In genomic region chr4:48590862-48591261, GRCm38 (mm10) we compare ENCODE assay signal across 22 mouse cellular contexts. TPM values are rescaled to one million over a fixed set of nuclear protein-coding genes. Genes with fewer than 3 reads are reported as not detected.
DNase-seq lines count a peak whose midpoint lies in the region; ATAC-seq and TF ChIP-seq lines count a peak whose summit lies in the region.
"Had no signal": no experiment of that assay in that cellular context is flagged by ENCODE, and none has a peak within 500 bp of the region (broad histone marks: within the 10 kb centered on the region; RNA-seq: fewer than 3 reads in every experiment).

No protein-coding gene starts in this region.

- no peaks in the 10 kb centered on the region for H3K36me3 ChIP-seq in lung, embryonic 14.5 days (ENCODE audit: insufficient read depth)
- H3K36me3 ChIP-seq in lung, postnatal 0 days (ENCODE audit: insufficient read depth, low read length), result no peaks in the 10 kb centered on the region
- H3K36me3 ChIP-seq: embryonic facial prominence, embryonic 15.5 days had no signal

- TF ChIP-seq EP300 in lung, postnatal 0 days (IDR thresholded peaks at IDR 0.05), result no peak

- H3K9ac ChIP-seq in lung, embryonic 14.5 days, result no peak overlapping the region
- H3K9ac ChIP-seq in lung, postnatal 0 days (replicated peaks; ENCODE audit: low read depth), result no peak overlapping the region
- H3K9ac ChIP-seq: embryonic facial prominence, embryonic 12.5 days; embryonic facial prominence, embryonic 15.5 days; hindbrain, embryonic 13.5 days had no signal

- H3K9me3 ChIP-seq in lung, embryonic 14.5 days (ENCODE audit: low read depth, low read length), result no peaks in the 10 kb centered on the region
- no peaks in the 10 kb centered on the region for H3K9me3 ChIP-seq in lung, postnatal 0 days (ENCODE audit: low read length)
- H3K9me3 ChIP-seq: embryonic facial prominence, embryonic 15.5 days; hindbrain, embryonic 10.5 days; hindbrain, embryonic 13.5 days had no signal

- no peak for ATAC-seq in lung, embryonic 14.5 days (ENCODE audit: insufficient read depth)
- ATAC-seq in megakaryocyte, adult 5-6 weeks (ENCODE audit: poor library complexity, severe bottlenecking), result peak; percentile 62
- no peak for ATAC-seq in lung, postnatal 0 days
- ATAC-seq: forebrain, embryonic 14.5 days; hindbrain, postnatal 0 days; inflammation-experienced regulatory T-cells, adult 6 months had no signal

- intact Hi-C loops in heart, postnatal 10 days (cut with DNase I), result no loop called here

- H3K27me3 ChIP-seq in lung, embryonic 14.5 days (ENCODE audit: insufficient read depth, low read length), result no peaks in the 10 kb centered on the region
- no peaks in the 10 kb centered on the region for H3K27me3 ChIP-seq in lung, postnatal 0 days (replicated peaks; ENCODE audit: insufficient read depth, low read length)
- H3K27me3 ChIP-seq: embryonic facial prominence, embryonic 12.5 days; embryonic facial prominence, embryonic 15.5 days; hindbrain, embryonic 13.5 days had no signal

- H3K27ac ChIP-seq in lung, embryonic 14.5 days (ENCODE audit: low read depth), result no peak overlapping the region
- H3K27ac ChIP-seq in lung, postnatal 0 days (ENCODE audit: low read length), result no peak overlapping the region
- H3K27ac ChIP-seq: embryonic facial prominence, embryonic 12.5 days; embryonic facial prominence, embryonic 15.5 days; hindbrain, embryonic 10.5 days; hindbrain, embryonic 13.5 days; hindbrain, postnatal 0 days had no signal

- DNase-seq in heart, adult 11 months, result peak; percentile 7
- no peak for DNase-seq in heart, postnatal 10 days
- DNase-seq in lung, embryonic 14.5 days, result peak; percentile 11
- DNase-seq in lung, postnatal 36 days, result no peak
- no peak for DNase-seq in lung, postnatal 0 days (ENCODE audit: low spot score)
- DNase-seq in spleen, adult 18-20 months, result no peak
- DNase-seq: adrenal gland, postnatal 25 days; cerebellum, adult 11-12 months; cerebellum, adult 8-10 months; cerebellum, postnatal 10 days; cerebellum, postnatal 36 days; gastrocnemius, postnatal 25 days; heart, postnatal 36 days had no signal

- TF ChIP-seq CTCF in lung, embryonic 14.5 days (IDR thresholded peaks at IDR 0.05; ENCODE audit: low read depth), result no peak
- TF ChIP-seq CTCF in lung, postnatal 0 days (IDR thresholded peaks at IDR 0.05), result no peak

- H3K4me1 ChIP-seq in lung, embryonic 14.5 days (ENCODE audit: insufficient read depth), result no peaks in the 10 kb centered on the region; the same call in 1 of the 2 replicates
- H3K4me1 ChIP-seq in lung, postnatal 0 days (ENCODE audit: insufficient read depth, low read depth, low read length), result peaks cover 3% of the 10 kb centered on the region; the same call in 1 of the 2 replicates
- H3K4me1 ChIP-seq: embryonic facial prominence, embryonic 12.5 days had no signal

- no peak overlapping the region for H3K4me2 ChIP-seq in lung, embryonic 14.5 days
- H3K4me2 ChIP-seq in lung, postnatal 0 days (replicated peaks; ENCODE audit: low read depth, low read length), result no peak overlapping the region
- H3K4me2 ChIP-seq: embryonic facial prominence, embryonic 12.5 days; embryonic facial prominence, embryonic 15.5 days; heart, embryonic 11.5 days; hindbrain, embryonic 13.5 days had no signal

- WGBS in lung, embryonic 14.5 days, result 76% methylated on average over 7 of the region's 7 CpGs
- WGBS in lung, postnatal 0 days, result 60% methylated on average over 7 of the region's 7 CpGs

- H3K4me3 ChIP-seq in lung, embryonic 14.5 days (ENCODE audit: low read depth, low read length), result no peak overlapping the region
- H3K4me3 ChIP-seq in lung, postnatal 0 days (ENCODE audit: low read depth, low read length), result no peak overlapping the region
- H3K4me3 ChIP-seq: embryonic facial prominence, embryonic 12.5 days; embryonic facial prominence, embryonic 15.5 days; hindbrain, embryonic 10.5 days; hindbrain, embryonic 13.5 days had no signal

RNA-seq across cellular contexts. Expression of gene Tmeff1, which starts 5.9 kb away (rescaled TPM):
- 10 to 100 TPM; 22.4 to 23.3 TPM for total RNA-seq in heart, postnatal 10 days (2021)
- polyA plus RNA-seq in lung, embryonic 14.5 days (2014; fragmentation: Nextera tagmentation; extraction: Ambion mirVana), result 77.7 and 84.0 TPM in 2 replicates
- 0.09 and 0.41 TPM in 2 replicates for total RNA-seq in megakaryocyte, adult 5-6 weeks (2015)
- total RNA-seq in megakaryocyte, adult 5-6 weeks (2017), result 0.37 and 0.40 TPM in 2 replicates
- polyA plus RNA-seq in lung, postnatal 0 days (2015; fragmentation: Nextera tagmentation; extraction: Ambion mirVana), result 29.4 and 36.5 TPM in 2 replicates
- polyA plus RNA-seq: inflammation-experienced regulatory T-cells, adult 6 months had no signal

RNA-seq across cellular contexts. Expression of gene Msantd3, which starts 51.1 kb away (rescaled TPM):
- total RNA-seq in heart, postnatal 10 days (2021), result 10 to 100 TPM; 30.9 to 31.2 TPM
- polyA plus RNA-seq in lung, embryonic 14.5 days (2014; fragmentation: Nextera tagmentation; extraction: Ambion mirVana), result 34.1 and 34.9 TPM in 2 replicates
- 22.9 and 31.8 TPM in 2 replicates for total RNA-seq in megakaryocyte, adult 5-6 weeks (2015)
- 32.1 and 37.4 TPM in 2 replicates for total RNA-seq in megakaryocyte, adult 5-6 weeks (2017)
- 12.2 and 13.1 TPM in 2 replicates for polyA plus RNA-seq in lung, postnatal 0 days (2015; fragmentation: Nextera tagmentation; extraction: Ambion mirVana)
- polyA plus RNA-seq: inflammation-experienced regulatory T-cells, adult 6 months had no signal

Comparison
In these comparisons a context has a peak if more than half of its experiments do, and no peak if none do; other contexts are left out.
1. DNase-seq: peak in heart, adult 11 months (single experiment) and lung, embryonic 14.5 days (single experiment); none in heart, postnatal 10 days (0 of 2), lung, postnatal 36 days (single experiment), lung, postnatal 0 days (single experiment) and spleen, adult 18-20 months (0 of 2).
2. RNA of gene Tmeff1, which starts 5.9 kb away (total RNA-seq): 22.4 to 23.3 TPM in heart, postnatal 10 days; 0.09 to 0.41 TPM in megakaryocyte, adult 5-6 weeks; every median in the first group is over 10 times any median in the second.